ENCODE assay signal across 20 mouse cellular contexts in the genomic region with DNA sequence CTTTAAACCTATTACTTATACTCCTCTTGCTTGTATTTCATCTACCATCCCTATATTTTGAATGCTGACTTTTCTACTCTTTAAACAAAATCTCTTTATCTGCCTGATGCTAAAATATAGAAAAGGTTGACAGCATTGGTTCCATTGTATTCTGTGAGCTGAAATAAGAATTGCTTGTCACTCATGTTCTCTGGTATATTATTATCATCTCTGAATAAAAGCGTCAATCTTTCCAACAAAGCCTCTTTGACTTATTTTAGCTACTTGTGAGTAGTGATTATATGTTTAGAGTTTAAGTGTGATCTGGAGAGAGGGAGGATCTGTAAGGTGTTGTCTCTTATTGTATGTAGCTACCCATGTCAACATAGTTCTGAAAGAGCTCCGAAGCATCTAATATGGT.
A peak's percentile ranks its signal among the peaks of the same experiment; 100 is the strongest.
DNase-seq lines count a peak whose midpoint lies in the region; ATAC-seq and TF ChIP-seq lines count a peak whose summit lies in the region.
"Had no signal": no experiment of that assay in that cellular context is flagged by ENCODE, and none has a peak within 500 bp of the region (broad histone marks: within the 10 kb centered on the region; RNA-seq: fewer than 3 reads in every experiment).

No protein-coding gene starts in this region.

- H3K4me3 ChIP-seq in forebrain, embryonic 13.5 days: no peak overlapping the region
- H3K4me3 ChIP-seq in forebrain, embryonic 14.5 days (ENCODE audit: low read depth, low read length): no peak overlapping the region
- H3K4me3 ChIP-seq in forebrain, postnatal 0 days (ENCODE audit: low read depth, low read length): no peak overlapping the region
- no peak overlapping the region for H3K4me3 ChIP-seq in forebrain, embryonic 11.5 days (ENCODE audit: low read depth, low read length)
- H3K4me3 ChIP-seq: embryonic facial prominence, embryonic 10.5 days; embryonic facial prominence, embryonic 12.5 days; forebrain, embryonic 15.5 days had no signal

- H3K27ac ChIP-seq in forebrain, embryonic 13.5 days: no peak overlapping the region
- H3K27ac ChIP-seq in forebrain, embryonic 14.5 days (ENCODE audit: low read depth, low read length): no peak overlapping the region
- no peak overlapping the region for H3K27ac ChIP-seq in forebrain, postnatal 0 days (ENCODE audit: low read depth, low read length)
- no peak overlapping the region for H3K27ac ChIP-seq in forebrain, embryonic 11.5 days (ENCODE audit: low read depth, low read length)
- H3K27ac ChIP-seq: embryonic facial prominence, embryonic 10.5 days; embryonic facial prominence, embryonic 12.5 days; forebrain, embryonic 15.5 days had no signal

- no peaks in the 10 kb centered on the region for H3K4me1 ChIP-seq in forebrain, embryonic 13.5 days
- no peaks in the 10 kb centered on the region for H3K4me1 ChIP-seq in forebrain, embryonic 14.5 days (ENCODE audit: control insufficient read depth, insufficient read depth, low read length)
- no peaks in the 10 kb centered on the region for H3K4me1 ChIP-seq in forebrain, postnatal 0 days (ENCODE audit: insufficient read depth)
- H3K4me1 ChIP-seq in forebrain, embryonic 11.5 days (replicated peaks; ENCODE audit: control insufficient read depth, insufficient read depth, low read length): no peaks in the 10 kb centered on the region
- H3K4me1 ChIP-seq: embryonic facial prominence, embryonic 10.5 days; embryonic facial prominence, embryonic 12.5 days; forebrain, embryonic 15.5 days had no signal

- H3K9ac ChIP-seq in forebrain, embryonic 13.5 days: no peak overlapping the region
- no peak overlapping the region for H3K9ac ChIP-seq in forebrain, embryonic 14.5 days (ENCODE audit: low read length)
- H3K9ac ChIP-seq in forebrain, postnatal 0 days: no peak overlapping the region
- no peak overlapping the region for H3K9ac ChIP-seq in forebrain, embryonic 11.5 days (ENCODE audit: low read length)
- H3K9ac ChIP-seq: embryonic facial prominence, embryonic 12.5 days; forebrain, embryonic 15.5 days had no signal

- no peaks in the 10 kb centered on the region for H3K36me3 ChIP-seq in forebrain, embryonic 13.5 days (ENCODE audit: poor library complexity, severe bottlenecking)
- H3K36me3 ChIP-seq in forebrain, embryonic 14.5 days (ENCODE audit: control insufficient read depth, insufficient read depth, low read length): no peaks in the 10 kb centered on the region
- H3K36me3 ChIP-seq in forebrain, postnatal 0 days (ENCODE audit: insufficient read depth): no peaks in the 10 kb centered on the region
- no peaks in the 10 kb centered on the region for H3K36me3 ChIP-seq in forebrain, embryonic 11.5 days (ENCODE audit: control insufficient read depth, insufficient read depth, low read length)
- H3K36me3 ChIP-seq: embryonic facial prominence, embryonic 10.5 days; embryonic facial prominence, embryonic 12.5 days; forebrain, embryonic 15.5 days; G1E had no signal

- H3K27me3 ChIP-seq in forebrain, embryonic 13.5 days: no peaks in the 10 kb centered on the region
- H3K27me3 ChIP-seq in forebrain, embryonic 14.5 days (replicated peaks; ENCODE audit: control insufficient read depth, insufficient read depth, low read length): no peaks in the 10 kb centered on the region
- H3K27me3 ChIP-seq in forebrain, postnatal 0 days (ENCODE audit: insufficient read depth, low read length): no peaks in the 10 kb centered on the region
- no peaks in the 10 kb centered on the region for H3K27me3 ChIP-seq in forebrain, embryonic 11.5 days (ENCODE audit: control insufficient read depth, insufficient read depth, low read length)
- H3K27me3 ChIP-seq: CH12.LX; embryonic facial prominence, embryonic 12.5 days; forebrain, embryonic 15.5 days had no signal

- no peak overlapping the region for H3K4me2 ChIP-seq in forebrain, embryonic 13.5 days
- H3K4me2 ChIP-seq in forebrain, embryonic 14.5 days (ENCODE audit: low read length): no peak overlapping the region
- H3K4me2 ChIP-seq in forebrain, postnatal 0 days (ENCODE audit: low read depth): no peak overlapping the region
- no peak overlapping the region for H3K4me2 ChIP-seq in forebrain, embryonic 11.5 days (ENCODE audit: low read depth, low read length, severe bottlenecking)
- H3K4me2 ChIP-seq: embryonic facial prominence, embryonic 12.5 days; forebrain, embryonic 15.5 days had no signal

- no peak for TF ChIP-seq CTCF in forebrain, postnatal 0 days (IDR thresholded peaks at IDR 0.05; ENCODE audit: low read depth)

- 93% methylated on average over 2 of the region's 2 CpGs for WGBS in forebrain, embryonic 13.5 days
- 89% methylated on average over 2 of the region's 2 CpGs for WGBS in forebrain, embryonic 14.5 days
- 78% methylated on average over 2 of the region's 2 CpGs for WGBS in forebrain, postnatal 0 days
- WGBS in forebrain, embryonic 11.5 days: 92% methylated on average over 2 of the region's 2 CpGs

- DNase-seq in forebrain, embryonic 14.5 days (ENCODE audit: low spot score): no peak
- no peak for DNase-seq in forebrain, postnatal 0 days
- DNase-seq in forebrain, embryonic 11.5 days (ENCODE audit: low spot score): no peak
- DNase-seq: adrenal gland, adult 2 months; adrenal gland, postnatal 10 days; adrenal gland, postnatal 25 days; B cell, adult 2 months; cerebellum, adult 11-12 months; cerebellum, adult 2 months; cerebellum, adult 9-10 months; cerebellum, postnatal 10 days; cerebellum, postnatal 25 days had no signal

- 0 out of 2 replicates have a peak, but pooled peaks have one; percentile 21 for ATAC-seq in forebrain, embryonic 13.5 days
- no peak for ATAC-seq in forebrain, embryonic 14.5 days
- peak; percentile 72; the same call in 1 of the 2 replicates for ATAC-seq in forebrain, postnatal 0 days
- ATAC-seq in forebrain, embryonic 11.5 days (replicated peaks; ENCODE audit: low FRiP score): no peak
- ATAC-seq in inflammation-experienced regulatory T-cells, adult 6 months: no peak
- ATAC-seq: CD4-positive, CD25-positive, alpha-beta regulatory T cell, adult 4 months; forebrain, embryonic 15.5 days had no signal

- H3K9me3 ChIP-seq in forebrain, embryonic 13.5 days (replicated peaks): no peaks in the 10 kb centered on the region
- no peaks in the 10 kb centered on the region for H3K9me3 ChIP-seq in forebrain, embryonic 14.5 days (replicated peaks; ENCODE audit: control insufficient read depth, low read length)
- no peaks in the 10 kb centered on the region for H3K9me3 ChIP-seq in forebrain, postnatal 0 days (ENCODE audit: low read length)
- no peaks in the 10 kb centered on the region for H3K9me3 ChIP-seq in forebrain, embryonic 11.5 days (ENCODE audit: control insufficient read depth, low read length)
- H3K9me3 ChIP-seq: embryonic facial prominence, embryonic 10.5 days; embryonic facial prominence, embryonic 12.5 days; forebrain, embryonic 15.5 days; G1E had no signal

Comparison
In these comparisons a context has a peak if more than half of its experiments do, and no peak if none do; other contexts are left out.
1. ATAC-seq: peak in forebrain, embryonic 13.5 days (single experiment) and forebrain, postnatal 0 days (single experiment); none in forebrain, embryonic 14.5 days (single experiment), forebrain, embryonic 11.5 days (single experiment) and inflammation-experienced regulatory T-cells, adult 6 months (single experiment).